Mouse (Mus musculus): ENCODE data around the gene Fanca.

- TF ChIP-seq EP300 (IDR thresholded peaks at IDR 0.05; ENCODE audit: low read depth) (no peak), CTCF (IDR thresholded peaks at IDR 0.05; ENCODE audit: low read depth) (no peak)
Measured at GRCm38 (mm10) chr8:123254099-123254885, 64.1 kb downstream of the Fanca start, which contains the start of the genes Zfp276 and Vps9d1.
